Mouse (Mus musculus) heart, embryonic 13.5 days (tissue): ENCODE results near the gene Gpc6. TPM values are rescaled to one million over a fixed set of nuclear protein-coding genes. Genes with fewer than 3 reads are reported as not detected.

Source experiments
- ATAC-seq: fragments of 200-750 bp; cut with Nextera tagmentation; 2 replicates; pipeline ENCODE4 v1.8.0; 2017; ENCODE audit warnings: moderate TSS enrichment; ENCODE audit not compliant: insufficient number of reproducible peaks, low FRiP score, low TSS enrichment; ENCODE audit errors: extremely low read depth
- H3K27ac ChIP-seq: fragments of 300-500 bp; sonication (generic); replicated peaks from 2 replicates; pipeline ENCODE4 v1.5.1; 2015; ENCODE audit warnings: moderate library complexity, mild to moderate bottlenecking, inconsistent platforms
- H3K27me3 ChIP-seq: fragments of 300-500 bp; sonication (generic); replicated peaks from 2 replicates; pipeline ENCODE4 v1.6.1; 2015; ENCODE audit warnings: mild to moderate bottlenecking, inconsistent platforms
- H3K36me3 ChIP-seq: fragments of 300-500 bp; sonication (generic); 2 replicates; pipeline ENCODE4 v1.6.1; 2015; ENCODE audit warnings: mild to moderate bottlenecking, inconsistent platforms
- H3K4me1 ChIP-seq: fragments of 300-500 bp; sonication (generic); 2 replicates; pipeline ENCODE4 v1.6.1; 2015; ENCODE audit warnings: inconsistent platforms
- H3K4me2 ChIP-seq: fragments of 300-500 bp; sonication (generic); 2 replicates; pipeline ENCODE4 v1.6.1; 2015; ENCODE audit warnings: inconsistent platforms, mild to moderate bottlenecking, moderate library complexity
- H3K4me3 ChIP-seq: fragments of 300-500 bp; sonication (generic); 2 replicates; pipeline ENCODE4 v1.5.1; 2015; ENCODE audit warnings: moderate library complexity, mild to moderate bottlenecking, inconsistent platforms
- H3K9ac ChIP-seq: fragments of 300-500 bp; sonication (generic); 2 replicates; pipeline ENCODE4 v1.6.1; 2015; ENCODE audit warnings: inconsistent platforms, mild to moderate bottlenecking, moderate library complexity
- H3K9me3 ChIP-seq: fragments of 300-500 bp; sonication (generic); 2 replicates; pipeline ENCODE4 v1.6.1; 2016; ENCODE audit warnings: inconsistent platforms
- WGBS: fragments of 180-500 bp; shearing (Covaris S2); methylation state at CpG from one replicate; pipeline ENCODE4 v1.1.7; 2015; ENCODE audit warnings: mixed read lengths; 5-methylcytosine and 5-hydroxymethylcytosine counted together
- polyA plus RNA-seq: library from polyadenylated mRNA; unstranded; fragments of >200 nt; fragmentation: Nextera tagmentation; extraction: Ambion mirVana; gene quantifications from 2 replicates; pipeline ENCODE4 v1.2.1, GENCODE M21; 2015

Gpc6 gene
- polyA plus RNA-seq, 1 experiment from 2014 or later, result 13.1 TPM

DNA sequence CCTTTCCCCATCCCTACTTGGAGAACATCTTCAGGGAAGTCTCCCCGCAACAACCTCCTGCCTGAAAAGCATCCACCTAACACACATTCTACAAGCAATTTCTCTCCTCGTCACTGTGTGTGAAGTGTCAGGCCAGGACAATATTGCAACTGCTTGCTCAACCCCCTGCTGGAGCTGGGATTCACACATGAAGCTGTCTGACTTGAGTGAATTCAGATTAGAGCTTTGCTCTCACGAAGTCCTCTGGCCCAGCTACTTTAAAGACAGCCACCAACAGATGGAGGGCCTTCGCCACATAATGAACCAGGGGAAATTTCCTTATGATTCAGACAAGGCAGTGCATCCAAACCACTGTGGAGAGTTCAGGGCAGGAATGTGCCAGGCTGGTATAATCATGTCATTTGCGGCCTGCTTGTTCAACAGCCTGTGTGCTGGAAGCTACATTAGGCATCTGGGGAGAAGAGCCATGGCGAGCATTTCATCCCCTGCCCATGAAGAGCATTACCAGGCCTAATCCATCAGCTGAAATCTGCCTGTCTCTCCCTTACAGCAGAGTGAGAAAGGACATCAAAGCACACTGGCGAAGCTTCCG, 858.7 kb downstream of the Gpc6 start:
- Histone ChIP-seq H3K4me1 (no peaks in the 10 kb centered on the region), H3K4me3 (no peak overlapping the region), H3K27ac (no peak overlapping the region), H3K27me3 (no peaks in the 10 kb centered on the region; the same call in 1 of the 2 replicates), H3K9me3 (no peaks in the 10 kb centered on the region), H3K36me3 (no peaks in the 10 kb centered on the region), H3K9ac (no peak overlapping the region), H3K4me2 (no peak overlapping the region)
- ATAC-seq, result no peak
- WGBS, result 76% methylated on average over 8 of the region's 8 CpGs

- WGBS, result 87% methylated on average over 9 of the region's 9 CpGs
- ATAC-seq, result no peak
- no peaks in the 10 kb centered on the region for H3K9me3 ChIP-seq
- H3K4me2 ChIP-seq, result no peak overlapping the region
- H3K9ac ChIP-seq, result no peak overlapping the region
- H3K4me3 ChIP-seq, result no peak overlapping the region
- H3K4me1 ChIP-seq, result no peaks in the 10 kb centered on the region
- no peaks in the 10 kb centered on the region; the same call in 1 of the 2 replicates for H3K27me3 ChIP-seq
- H3K36me3 ChIP-seq, result no peaks in the 10 kb centered on the region
- H3K27ac ChIP-seq, result no peak overlapping the region
Observed at GRCm38 (mm10) chr14:117784960-117785359, 859.8 kb downstream of the Gpc6 start.

- Histone ChIP-seq H3K4me3 (no peak overlapping the region), H3K9me3 (no peaks in the 10 kb centered on the region), H3K4me2 (no peak overlapping the region), H3K9ac (no peak overlapping the region), H3K27ac (no peak overlapping the region), H3K4me1 (no peaks in the 10 kb centered on the region), H3K27me3 (no peaks in the 10 kb centered on the region; the same call in 1 of the 2 replicates), H3K36me3 (no peaks in the 10 kb centered on the region)
- WGBS, result 71% methylated on average over 15 of the region's 15 CpGs
- no peak for ATAC-seq
Observed at GRCm38 (mm10) chr14:117785507-117786085, 860.5 kb downstream of the Gpc6 start.

DNA sequence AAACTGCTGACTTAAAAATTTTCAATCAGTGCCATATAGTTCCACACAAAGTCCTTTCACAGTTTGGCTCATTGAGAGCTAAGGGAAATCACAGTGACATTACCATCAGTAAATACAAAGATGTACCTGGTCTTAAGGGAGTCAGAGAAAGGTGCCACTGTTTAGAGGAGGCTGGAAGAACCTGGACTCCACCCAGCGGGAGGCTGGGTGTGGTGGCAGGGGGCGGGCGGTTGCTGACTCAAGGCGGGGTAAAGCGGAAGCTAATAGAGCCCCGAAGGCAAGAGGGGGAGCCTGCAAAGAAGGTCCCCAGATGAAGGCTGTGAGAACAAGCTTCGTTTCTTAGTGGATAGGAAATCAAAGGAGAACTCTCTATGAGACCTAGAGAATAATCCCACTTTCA, 861.5 kb downstream of the Gpc6 start:
- no peak for ATAC-seq
- Histone ChIP-seq H3K4me3 (no peak overlapping the region), H3K36me3 (no peaks in the 10 kb centered on the region), H3K4me1 (no peaks in the 10 kb centered on the region), H3K27ac (no peak overlapping the region), H3K4me2 (peak overlapping the region; percentile 27; the same call in 1 of the 2 replicates), H3K9me3 (no peaks in the 10 kb centered on the region), H3K27me3 (no peaks in the 10 kb centered on the region; the same call in 1 of the 2 replicates), H3K9ac (no peak overlapping the region)
- WGBS, result 45% methylated on average over 7 of the region's 7 CpGs

DNA sequence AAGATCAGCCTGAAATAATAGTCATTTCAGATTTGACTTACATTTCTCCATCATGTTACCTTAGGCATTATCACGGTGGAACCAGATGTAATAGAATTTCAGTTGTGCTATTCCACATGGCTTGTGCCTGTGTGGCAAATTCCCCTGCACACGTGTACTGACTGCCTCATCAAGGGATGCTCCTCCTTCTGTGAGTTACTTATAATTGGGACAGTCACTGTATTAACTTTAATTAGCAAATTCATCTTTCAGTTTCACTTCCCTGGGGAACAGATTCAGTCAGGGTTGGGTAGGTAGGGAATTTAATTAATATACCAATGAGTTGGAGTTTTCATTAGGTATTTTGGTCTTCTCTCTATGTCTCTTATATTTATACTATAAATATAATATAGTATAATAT, 869.8 kb downstream of the Gpc6 start:
- Histone ChIP-seq H3K27me3 (no peaks in the 10 kb centered on the region; the same call in 1 of the 2 replicates), H3K9ac (no peak overlapping the region), H3K4me1 (no peaks in the 10 kb centered on the region), H3K4me2 (no peak overlapping the region), H3K27ac (no peak overlapping the region), H3K36me3 (no peaks in the 10 kb centered on the region), H3K4me3 (no peak overlapping the region), H3K9me3 (no peaks in the 10 kb centered on the region)
- no peak; the same call in 1 of the 2 replicates for ATAC-seq
- WGBS, result 76% methylated on average over 2 of the region's 2 CpGs

DNA sequence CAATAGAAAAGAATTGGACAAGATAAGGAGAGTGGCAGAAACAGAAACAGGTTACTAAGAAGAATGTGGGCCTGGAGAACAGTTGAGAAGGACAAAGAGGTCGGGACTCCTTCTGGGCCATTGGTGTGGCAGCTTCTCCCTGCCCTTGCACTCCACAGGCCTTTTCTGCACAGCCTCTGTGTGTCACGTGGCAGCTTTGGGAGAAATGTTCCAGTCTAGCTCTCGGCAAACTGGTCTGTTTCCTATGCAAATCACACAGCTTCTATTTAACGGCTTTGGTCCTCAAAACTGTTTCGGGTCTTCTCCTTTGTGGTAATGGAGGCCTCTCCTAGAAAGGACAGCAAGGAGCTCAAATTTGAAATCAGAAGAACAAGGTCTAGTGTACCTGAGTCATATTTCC, 871.5 kb downstream of the Gpc6 start:
- Histone ChIP-seq H3K9ac (no peak overlapping the region), H3K27me3 (no peaks in the 10 kb centered on the region; the same call in 1 of the 2 replicates), H3K4me3 (no peak overlapping the region), H3K9me3 (no peaks in the 10 kb centered on the region), H3K4me2 (no peak overlapping the region), H3K4me1 (no peaks in the 10 kb centered on the region), H3K27ac (no peak overlapping the region), H3K36me3 (no peaks in the 10 kb centered on the region)
- WGBS, result 73% methylated on average over 5 of the region's 5 CpGs
- ATAC-seq, result no peak

DNA sequence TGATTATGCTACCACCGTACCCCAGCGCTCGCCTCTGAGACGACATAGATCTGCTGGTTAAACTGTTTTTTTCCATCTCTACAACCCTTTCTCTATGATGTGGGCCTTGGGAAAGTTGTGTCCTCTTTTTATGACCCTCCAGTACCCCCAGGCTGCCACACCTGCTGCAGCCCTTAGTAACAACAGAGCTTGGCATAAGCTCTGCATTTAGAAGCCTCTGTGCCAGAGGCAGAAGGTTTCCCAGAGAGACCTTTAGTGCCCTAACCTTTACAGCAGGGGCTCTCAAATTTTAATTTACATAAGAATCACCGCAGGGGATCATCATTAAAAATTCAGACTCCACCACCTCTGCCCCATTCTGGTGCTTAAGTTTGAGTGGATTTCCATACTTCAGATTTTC, 875.3 kb downstream of the Gpc6 start:
- Histone ChIP-seq H3K27ac (no peak overlapping the region), H3K9ac (no peak overlapping the region), H3K4me2 (no peak overlapping the region), H3K4me1 (no peaks in the 10 kb centered on the region), H3K36me3 (no peaks in the 10 kb centered on the region), H3K9me3 (no peaks in the 10 kb centered on the region), H3K4me3 (no peak overlapping the region), H3K27me3 (no peaks in the 10 kb centered on the region; the same call in 1 of the 2 replicates)
- ATAC-seq, result no peak
- WGBS, result 80% methylated on average over 5 of the region's 5 CpGs

GRCm38 (mm10) chr14:117807846-117808245, 882.7 kb downstream of the Gpc6 start:
- H3K9me3 ChIP-seq, result no peaks in the 10 kb centered on the region
- WGBS, result 79% methylated on average over 4 of the region's 4 CpGs
- H3K4me2 ChIP-seq, result no peak overlapping the region
- ATAC-seq, result no peak
- no peak overlapping the region for H3K9ac ChIP-seq
- H3K4me1 ChIP-seq, result no peaks in the 10 kb centered on the region
- no peaks in the 10 kb centered on the region for H3K36me3 ChIP-seq
- H3K27ac ChIP-seq, result no peak overlapping the region
- H3K27me3 ChIP-seq, result no peaks in the 10 kb centered on the region
- no peak overlapping the region for H3K4me3 ChIP-seq

GRCm38 (mm10) chr14:117808326-117808725, 883.2 kb downstream of the Gpc6 start:
- ATAC-seq, result no peak
- H3K9me3 ChIP-seq, result no peaks in the 10 kb centered on the region

GRCm38 (mm10) chr14:117810321-117811270, 885.5 kb downstream of the Gpc6 start:
- H3K9me3 ChIP-seq, result no peaks in the 10 kb centered on the region
- WGBS, result 81% methylated on average over 15 of the region's 15 CpGs
- no peaks in the 10 kb centered on the region for H3K36me3 ChIP-seq
- no peak overlapping the region for H3K4me2 ChIP-seq
- H3K27me3 ChIP-seq, result no peaks in the 10 kb centered on the region
- no peak overlapping the region for H3K4me3 ChIP-seq
- H3K9ac ChIP-seq, result no peak overlapping the region
- peaks cover 5% of the 10 kb centered on the region; the same call in 1 of the 2 replicates for H3K4me1 ChIP-seq
- H3K27ac ChIP-seq, result no peak overlapping the region
- ATAC-seq, result no peak

More at GRCm38 (mm10) chr14:117808326-117808725, 883.2 kb downstream of the Gpc6 start:
- no peak overlapping the region for H3K4me3 ChIP-seq
- WGBS, result 91% methylated on average over 2 of the region's 2 CpGs
- H3K4me2 ChIP-seq, result no peak overlapping the region
- H3K27ac ChIP-seq, result no peak overlapping the region
- no peaks in the 10 kb centered on the region for H3K36me3 ChIP-seq
- no peak overlapping the region for H3K9ac ChIP-seq
- H3K27me3 ChIP-seq, result no peaks in the 10 kb centered on the region
- H3K4me1 ChIP-seq, result 0 out of 2 replicates have a peak, but pooled peaks cover under 1% of the 10 kb centered on the region

DNA sequence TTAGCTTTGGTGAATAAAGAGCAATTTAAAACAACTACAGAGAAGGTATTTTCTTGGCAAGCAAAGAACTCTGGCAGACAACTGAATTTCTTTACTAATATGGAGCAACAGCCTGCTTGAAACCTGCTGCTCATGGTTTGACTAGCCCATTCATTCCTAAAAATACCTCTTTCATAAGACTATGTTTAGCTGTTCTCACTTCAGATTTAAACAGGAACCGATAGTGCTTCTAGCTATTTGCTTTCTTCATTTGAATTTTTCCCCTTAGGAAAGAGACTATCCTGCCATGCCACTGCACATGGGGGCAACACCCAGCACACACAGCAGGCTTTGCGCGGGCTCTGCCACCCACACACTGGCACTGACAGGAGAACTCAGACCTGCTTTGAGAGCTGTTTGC, 888.4 kb downstream of the Gpc6 start:
- no peaks in the 10 kb centered on the region for H3K36me3 ChIP-seq
- H3K4me2 ChIP-seq, result no peak overlapping the region
- H3K9ac ChIP-seq, result no peak overlapping the region
- no peak overlapping the region for H3K27ac ChIP-seq
- no peaks in the 10 kb centered on the region for H3K9me3 ChIP-seq
- no peak overlapping the region for H3K4me3 ChIP-seq
- H3K27me3 ChIP-seq, result no peaks in the 10 kb centered on the region
- H3K4me1 ChIP-seq, result peaks cover 5% of the 10 kb centered on the region; the same call in 1 of the 2 replicates
- no peak for ATAC-seq
- WGBS, result 68% methylated on average over 3 of the region's 3 CpGs
